Mouse (Mus musculus): ENCODE results near the gene 1810065E05Rik.

The 1810065E05Rik gene

GRCm38 (mm10) chr11:58420815-58421214 lies at the start of gene 1810065E05Rik:
TSS of gene 1810065E05Rik (plus strand) at chr11:58421111.
- no peak for DNase-seq

GRCm38 (mm10) chr11:58377273-58377672 lies 43.6 kb upstream of the 1810065E05Rik start:
- DNase-seq = no peak

GRCm38 (mm10) chr11:58377686-58378085 lies 43.2 kb upstream of the 1810065E05Rik start:
- no peak for DNase-seq

GRCm38 (mm10) chr11:58378763-58379278 lies 42.1 kb upstream of the 1810065E05Rik start, which contains the start of gene Lypd8:
TSS of gene Lypd8 (plus strand) at chr11:58379043.
- DNase-seq = no peak

- DNase-seq = no peak
Observed at GRCm38 (mm10) chr11:58379516-58379915, 41.4 kb upstream of the 1810065E05Rik start.

- DNase-seq = no peak
Observed at GRCm38 (mm10) chr11:58382471-58382870, 38.4 kb upstream of the 1810065E05Rik start.

DNA sequence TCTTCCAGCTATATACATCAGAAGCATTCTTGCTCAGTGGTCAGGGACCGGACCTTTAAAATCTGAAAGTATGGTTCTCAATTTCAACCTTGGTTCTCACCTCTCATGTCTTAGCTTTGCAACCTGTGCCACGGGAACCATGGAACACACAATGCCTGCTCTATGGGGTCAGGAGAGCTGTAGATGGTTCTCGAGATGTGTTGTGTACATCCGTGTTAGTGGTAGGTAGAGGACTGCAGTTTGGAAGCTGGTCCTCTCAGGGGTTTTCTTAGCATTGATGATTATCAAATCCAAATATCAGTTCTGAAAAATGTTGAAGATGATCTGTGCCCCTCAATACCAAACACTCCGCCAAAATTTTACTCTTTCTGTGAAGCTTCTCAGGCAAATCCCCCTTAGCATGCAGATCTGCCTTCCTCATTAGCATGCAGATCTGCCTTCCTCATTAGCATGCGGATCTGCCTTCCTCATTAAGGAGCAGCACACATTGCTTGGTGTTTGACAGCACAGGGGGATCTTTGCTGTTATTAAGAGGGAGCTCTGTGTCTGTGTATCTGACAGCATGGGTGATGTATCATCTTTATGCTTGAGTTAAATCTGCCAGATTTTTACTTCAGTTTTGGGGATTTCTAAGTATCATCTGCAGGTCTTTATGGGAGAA lies 20.8 kb upstream of the 1810065E05Rik start:
- no peak for DNase-seq

DNA sequence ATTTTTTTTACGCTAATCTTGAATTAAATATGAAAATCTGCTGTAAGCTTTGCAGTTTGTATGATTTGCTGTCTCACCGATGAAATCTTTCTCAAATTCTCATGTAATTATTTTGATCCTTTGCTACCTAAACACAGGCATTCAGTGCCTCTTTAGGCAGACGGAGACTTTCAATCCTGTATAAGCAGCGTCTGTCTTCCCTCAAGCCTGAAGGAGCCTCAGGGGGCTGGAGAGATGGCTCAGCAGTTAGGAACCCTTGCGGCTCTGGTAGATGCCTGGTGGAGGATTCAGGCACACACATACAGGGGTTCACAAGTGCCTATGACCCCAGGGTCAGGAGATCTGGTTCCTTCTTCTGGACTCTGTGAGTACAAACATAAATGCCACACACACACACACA lies 20.3 kb upstream of the 1810065E05Rik start:
- no peak for DNase-seq

DNA sequence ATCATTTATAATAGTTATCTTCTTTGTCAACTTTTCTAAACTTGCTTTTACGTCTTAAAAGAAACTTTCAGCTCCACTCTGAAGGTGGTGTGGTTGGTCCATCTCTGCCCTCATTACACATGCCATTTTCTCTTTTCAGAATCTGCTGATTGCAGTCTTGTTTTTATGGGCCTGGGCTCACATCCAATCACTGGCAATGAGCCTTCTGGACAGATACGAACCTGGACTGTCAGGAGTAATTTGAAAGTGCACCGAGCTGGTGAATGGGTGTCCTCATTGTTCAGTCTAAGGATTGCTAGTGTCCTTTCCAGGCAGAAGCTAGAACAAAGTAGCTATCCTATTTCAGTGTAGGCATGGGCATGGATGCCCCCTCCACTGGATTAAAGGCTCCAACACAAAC lies 12.8 kb upstream of the 1810065E05Rik start:
- DNase-seq = no peak

- no peak for DNase-seq
Observed at GRCm38 (mm10) chr11:58418336-58418735, 2.6 kb upstream of the 1810065E05Rik start.

DNA sequence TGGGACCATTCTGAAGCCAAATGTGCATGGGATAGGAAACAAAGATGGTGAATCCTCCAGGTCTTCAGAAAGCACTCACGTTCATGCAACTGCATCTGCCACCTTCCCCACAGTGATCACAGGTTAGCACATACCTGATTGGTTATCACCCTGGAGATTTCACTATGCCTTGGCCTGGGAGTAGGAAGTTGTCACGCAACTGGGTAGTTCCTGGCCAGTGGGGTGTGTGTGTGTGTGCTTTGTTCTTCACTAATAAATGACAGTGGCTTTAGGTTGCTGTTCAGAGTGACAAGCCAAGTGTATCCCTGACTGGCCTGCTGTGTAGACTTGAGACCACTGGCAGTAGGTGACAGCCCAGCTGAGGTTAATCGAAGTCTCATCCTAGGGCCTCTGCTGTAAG lies 11.3 kb downstream of the 1810065E05Rik start, which contains the start of gene Gm12253:
Gene Gm12253 (plus strand): TSS at position 301 of the 400 bp plus-strand sequence.
- DNase-seq = no peak

GRCm38 (mm10) chr11:58437866-58438265 lies 17.0 kb downstream of the 1810065E05Rik start:
- DNase-seq = no peak

- DNase-seq = no peak
Observed at GRCm38 (mm10) chr11:58452759-58453158, 31.8 kb downstream of the 1810065E05Rik start, which contains the start of gene Lypd9. TSS of gene Lypd9 (minus strand) at chr11:58452923.

DNA sequence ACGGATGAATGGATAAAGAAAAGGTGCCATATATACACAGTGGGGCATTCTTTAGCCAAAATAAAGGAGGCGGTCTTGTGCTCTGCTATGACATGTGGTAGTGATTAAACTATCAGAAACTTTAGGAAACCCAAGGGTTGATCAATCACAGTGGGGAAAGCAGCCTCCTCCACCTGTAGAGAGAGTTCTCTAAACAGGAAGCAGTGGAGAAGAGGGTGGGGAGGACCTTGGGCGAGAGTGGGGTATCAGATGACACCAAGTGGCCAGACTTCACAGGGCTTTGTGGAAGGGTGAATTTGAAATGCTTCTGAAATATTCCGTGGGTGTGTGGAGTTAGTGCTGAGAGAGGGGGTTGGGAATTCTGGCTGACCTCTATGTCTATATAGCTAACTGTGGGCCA lies 32.7 kb downstream of the 1810065E05Rik start:
- DNase-seq = no peak

GRCm38 (mm10) chr11:58462170-58462569 lies 41.3 kb downstream of the 1810065E05Rik start, which contains the start of gene Olfr30:
TSS of gene Olfr30 (minus strand) at chr11:58462270.
- DNase-seq = no peak

Measured in right cerebral cortex, adult 18-20 months (tissue).